Mouse (Mus musculus): ENCODE data around the gene Pcbp2.

The Pcbp2 gene

GRCm38 (mm10) chr15:102463666-102464065 is 6.7 kb upstream of the Pcbp2 start:
- no peak for DNase-seq (ENCODE audit: low read depth)

GRCm38 (mm10) chr15:102468675-102469370 is 1.5 kb upstream of the Pcbp2 start:
- no peak for DNase-seq (ENCODE audit: low read depth)

- DNase-seq (ENCODE audit: low read depth): no peak
These were observed 411 bp downstream of the Pcbp2 start for GRCm38 (mm10) chr15:102470605-102471294.

GRCm38 (mm10) chr15:102471295-102471645 is 931 bp downstream of the Pcbp2 start:
- DNase-seq (ENCODE audit: low read depth): no peak

- no peak for DNase-seq (ENCODE audit: low read depth)
These were observed 1.4 kb downstream of the Pcbp2 start for GRCm38 (mm10) chr15:102471727-102472126.

GRCm38 (mm10) chr15:102473246-102473645 is 2.9 kb downstream of the Pcbp2 start:
- DNase-seq (ENCODE audit: low read depth): no peak

- DNase-seq (ENCODE audit: low read depth): no peak
These were observed 4.2 kb downstream of the Pcbp2 start for GRCm38 (mm10) chr15:102474520-102474919.

- no peak for DNase-seq (ENCODE audit: low read depth)
These were observed 12.8 kb downstream of the Pcbp2 start for GRCm38 (mm10) chr15:102483136-102483535.

- DNase-seq (ENCODE audit: low read depth): no peak
These were observed 15.5 kb downstream of the Pcbp2 start for GRCm38 (mm10) chr15:102485853-102486252.

GRCm38 (mm10) chr15:102487664-102488063 is 17.3 kb downstream of the Pcbp2 start:
- DNase-seq (ENCODE audit: low read depth): no peak

- DNase-seq (ENCODE audit: low read depth): no peak
These were observed 28.0 kb downstream of the Pcbp2 start for GRCm38 (mm10) chr15:102498322-102498721.

GRCm38 (mm10) chr15:102499370-102499769 is 29.0 kb downstream of the Pcbp2 start:
- no peak for DNase-seq (ENCODE audit: low read depth)

GRCm38 (mm10) chr15:102499851-102500250 is 29.5 kb downstream of the Pcbp2 start:
- DNase-seq (ENCODE audit: low read depth): no peak

- DNase-seq (ENCODE audit: low read depth): no peak
These were observed 30.1 kb downstream of the Pcbp2 start for GRCm38 (mm10) chr15:102500479-102500878.

GRCm38 (mm10) chr15:102501084-102501814 is 30.9 kb downstream of the Pcbp2 start:
- no peak for DNase-seq (ENCODE audit: low read depth)

- no peak for DNase-seq (ENCODE audit: low read depth)
These were observed 32.0 kb downstream of the Pcbp2 start for GRCm38 (mm10) chr15:102502254-102502840.

- no peak for DNase-seq (ENCODE audit: low read depth)
These were observed 33.1 kb downstream of the Pcbp2 start, which contains the start of gene Gm10337 for GRCm38 (mm10) chr15:102503447-102503846. Gm10337 (plus strand) TSS chr15:102503722.

GRCm38 (mm10) chr15:102503924-102504782 is 33.8 kb downstream of the Pcbp2 start:
- no peak for DNase-seq (ENCODE audit: low read depth)

GRCm38 (mm10) chr15:102505073-102505769 is 34.9 kb downstream of the Pcbp2 start:
- no peak for DNase-seq (ENCODE audit: low read depth)

GRCm38 (mm10) chr15:102505770-102506463 is 35.6 kb downstream of the Pcbp2 start:
- no peak for DNase-seq (ENCODE audit: low read depth)
